Mouse (Mus musculus): ENCODE results near the gene Tlk1. TPM values are rescaled to one million over a fixed set of nuclear protein-coding genes. Genes with fewer than 3 reads are reported as not detected.
A peak's percentile ranks its signal among the peaks of the same experiment; 100 is the strongest.
"Not testable (repeated sequence)": the region's sequence is repeated elsewhere in the genome, so short reads cannot be mapped to it uniquely, and the experiment has no call there.

Gene Tlk1
- polyA plus RNA-seq, 1 experiment, result 47.1 TPM

GRCm38 (mm10) chr2:70835209-70835608 lies 9.7 kb upstream of the Tlk1 start:
- DNase-seq (ENCODE audit: extremely low spot score in 1 of 2, low spot score in 1 of 2), result no peak

- DNase-seq (ENCODE audit: extremely low spot score in 1 of 2, low spot score in 1 of 2), result no peak
Measured at GRCm38 (mm10) chr2:70833261-70833660, 7.7 kb upstream of the Tlk1 start.

DNA sequence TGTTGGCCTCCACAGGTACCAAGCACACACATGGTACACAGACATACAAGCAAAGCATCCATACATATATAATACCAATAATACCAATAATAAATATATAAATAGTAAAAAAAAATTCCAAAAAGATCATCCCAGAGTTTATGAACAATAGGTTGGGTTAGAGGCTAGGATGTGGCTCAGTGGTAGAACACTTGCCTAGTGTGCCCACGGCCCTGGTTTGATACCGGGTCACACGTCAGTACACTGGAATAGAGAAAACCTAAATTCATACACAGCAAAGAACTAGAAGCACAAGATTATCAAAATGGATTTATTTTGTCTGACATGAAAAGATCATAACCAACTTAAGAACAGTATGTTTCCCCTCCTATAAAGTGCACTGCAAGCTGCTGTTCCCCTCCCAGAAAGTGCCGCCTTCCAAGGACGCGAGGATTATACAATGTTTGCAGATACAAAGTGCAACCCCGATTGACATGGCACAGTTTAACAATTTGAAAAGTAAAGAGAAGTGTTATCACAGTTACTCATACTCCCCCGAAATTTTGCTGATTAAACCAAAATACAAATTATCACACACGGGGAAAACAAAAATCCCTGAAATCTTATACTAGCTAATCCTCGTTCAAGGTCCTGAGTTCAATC lies 6.3 kb upstream of the Tlk1 start:
- no peak for DNase-seq (ENCODE audit: extremely low spot score in 1 of 2, low spot score in 1 of 2)

DNA sequence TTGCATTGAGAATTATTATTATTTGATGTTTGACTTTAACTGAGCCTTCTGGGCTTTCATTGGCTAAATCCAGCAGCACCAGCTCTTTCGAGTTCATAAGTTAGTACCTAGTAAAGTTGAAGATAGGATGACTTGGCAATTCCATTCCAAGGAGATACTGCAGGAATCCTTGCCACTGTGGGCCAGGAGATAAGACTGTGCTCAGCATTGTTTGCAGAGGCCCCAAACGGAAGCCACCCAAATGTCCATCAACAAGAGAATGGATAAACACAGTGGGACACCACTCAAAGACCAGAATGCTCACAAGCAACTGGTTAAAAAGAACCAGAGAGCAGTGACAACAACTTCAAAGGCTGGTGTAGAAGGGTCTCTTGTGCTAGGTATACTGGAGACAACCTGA lies 5.2 kb upstream of the Tlk1 start:
- DNase-seq (ENCODE audit: extremely low spot score in 1 of 2, low spot score in 1 of 2), result no peak

DNA sequence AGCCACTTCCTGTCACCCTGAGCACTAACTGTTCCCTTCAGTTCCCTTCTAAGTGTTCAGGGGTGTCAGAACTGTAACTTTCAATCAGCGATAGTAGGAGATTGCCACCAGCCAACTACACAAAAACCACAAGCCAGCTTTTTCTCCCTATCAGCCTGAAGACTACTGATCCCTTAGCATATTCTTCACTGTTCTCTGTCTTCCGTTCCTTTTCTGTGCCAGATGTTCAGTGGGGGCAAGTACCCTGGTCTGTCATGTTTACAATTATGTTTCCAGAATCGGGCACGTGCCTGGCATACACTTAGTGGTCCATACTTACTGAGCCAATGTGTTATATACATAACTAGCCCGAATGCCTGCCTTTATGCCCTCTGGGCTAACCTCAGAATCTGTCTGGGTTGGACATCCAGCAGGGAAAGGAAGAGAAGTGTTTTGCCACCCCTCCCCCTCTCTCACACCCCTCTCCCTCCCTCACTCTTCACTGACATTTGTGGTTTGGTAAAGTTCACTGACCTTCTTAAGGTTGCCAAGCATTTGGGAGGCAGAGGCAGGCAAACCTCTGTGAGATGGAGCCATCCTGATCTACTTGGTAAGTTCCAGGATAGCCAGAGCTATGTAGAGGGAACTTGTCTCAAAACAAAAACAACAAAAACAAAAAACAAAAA lies 4.5 kb upstream of the Tlk1 start:
- DNase-seq (ENCODE audit: extremely low spot score in 1 of 2, low spot score in 1 of 2), result no peak

DNA sequence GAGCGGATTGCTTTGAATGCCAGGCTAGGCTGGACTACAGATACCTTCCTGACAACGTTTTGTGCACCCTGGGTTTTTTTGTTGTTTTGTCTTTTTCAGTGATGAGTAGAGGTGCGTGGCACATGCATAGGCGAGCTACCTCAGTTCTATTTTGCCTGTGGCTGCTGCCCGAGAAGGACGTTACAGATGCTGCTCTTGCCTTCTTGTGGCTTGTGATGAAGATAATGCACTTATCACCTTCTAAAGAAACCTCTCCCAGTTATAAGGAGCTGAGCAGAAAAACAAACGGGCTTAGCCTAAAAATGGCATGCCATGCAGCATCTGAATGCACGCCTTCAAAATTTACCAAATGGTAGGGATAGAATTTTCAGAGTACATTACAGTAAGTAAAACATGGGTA lies 2.3 kb upstream of the Tlk1 start:
- no peak for DNase-seq (ENCODE audit: extremely low spot score in 1 of 2, low spot score in 1 of 2)

- DNase-seq (ENCODE audit: extremely low spot score in 1 of 2, low spot score in 1 of 2), result no peak
Measured at GRCm38 (mm10) chr2:70826436-70827230, 1.1 kb upstream of the Tlk1 start.

GRCm38 (mm10) chr2:70824838-70825370 lies 624 bp downstream of the Tlk1 start:
- peak in 1 of 2 experiments; percentile 71 for DNase-seq (ENCODE audit: extremely low spot score in 1 of 2, low spot score in 1 of 2)

- DNase-seq (ENCODE audit: extremely low spot score in 1 of 2, low spot score in 1 of 2), result peak in 1 of 2 experiments; percentile 54
Measured at GRCm38 (mm10) chr2:70823926-70824800, 1.4 kb downstream of the Tlk1 start.

DNA sequence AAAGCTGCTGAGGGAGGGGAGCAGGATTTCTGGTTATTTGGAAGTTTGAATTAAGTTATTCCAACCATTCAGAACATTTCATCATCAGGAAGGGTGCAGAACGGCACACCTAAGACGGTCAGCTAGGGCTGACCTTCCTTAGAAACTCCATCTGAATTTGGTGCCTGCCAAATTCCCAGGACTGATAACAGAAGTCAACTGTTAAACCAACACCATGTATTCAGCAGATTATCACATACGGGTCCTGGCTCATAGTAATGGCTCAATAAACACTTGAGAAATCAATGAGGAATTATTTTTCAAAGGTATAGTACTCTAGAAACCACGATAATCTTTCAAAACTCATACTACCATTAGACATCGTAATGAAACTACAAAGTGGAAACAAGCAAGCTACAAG lies 2.1 kb downstream of the Tlk1 start:
- no peak for DNase-seq (ENCODE audit: extremely low spot score in 1 of 2, low spot score in 1 of 2)

DNA sequence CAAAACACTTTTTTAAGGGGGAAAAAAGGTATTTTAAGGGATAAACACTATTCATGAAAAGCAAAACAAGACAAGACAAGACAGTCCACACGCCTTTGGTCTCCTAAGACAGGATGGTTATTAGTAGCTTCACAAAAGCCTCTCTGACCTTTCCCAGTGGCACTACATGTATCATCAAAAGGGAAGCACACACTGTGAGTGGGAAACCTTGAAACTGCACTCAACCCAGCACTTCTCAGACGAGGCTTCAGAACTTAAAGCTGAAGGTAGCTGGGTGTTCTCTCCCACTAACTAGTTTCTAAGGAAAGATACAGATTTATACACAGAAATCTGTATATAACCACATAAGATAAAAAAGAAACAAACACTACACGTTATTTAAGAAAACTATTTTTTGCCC lies 8.6 kb downstream of the Tlk1 start:
- DNase-seq (ENCODE audit: extremely low spot score in 1 of 2, low spot score in 1 of 2), result no peak

DNA sequence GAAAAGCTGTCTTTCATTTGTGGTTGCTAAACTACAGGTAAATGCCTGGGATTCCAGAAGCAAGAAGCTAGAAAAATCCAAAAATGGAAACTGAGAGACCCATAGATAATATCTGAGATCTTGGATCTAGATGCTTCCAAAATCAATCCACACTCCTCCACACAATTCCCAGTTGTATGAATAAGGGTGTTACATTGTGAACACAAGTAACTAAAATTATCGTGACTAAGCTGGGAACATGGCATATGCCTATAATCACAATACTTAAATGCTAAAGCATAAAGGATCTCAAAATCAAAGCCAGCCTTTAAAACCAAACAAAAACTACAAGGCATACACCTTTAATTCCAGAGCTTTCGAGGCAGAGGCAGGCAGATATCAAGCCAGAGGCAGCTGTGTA lies 9.5 kb downstream of the Tlk1 start:
- peak in 1 of 2 experiments; percentile 37 for DNase-seq (ENCODE audit: extremely low spot score in 1 of 2, low spot score in 1 of 2)

GRCm38 (mm10) chr2:70813608-70814007 lies 11.9 kb downstream of the Tlk1 start:
- DNase-seq (ENCODE audit: extremely low spot score in 1 of 2, low spot score in 1 of 2), result no peak

- no peak for DNase-seq (ENCODE audit: extremely low spot score in 1 of 2, low spot score in 1 of 2)
Measured at GRCm38 (mm10) chr2:70811476-70811875, 14.1 kb downstream of the Tlk1 start.

DNA sequence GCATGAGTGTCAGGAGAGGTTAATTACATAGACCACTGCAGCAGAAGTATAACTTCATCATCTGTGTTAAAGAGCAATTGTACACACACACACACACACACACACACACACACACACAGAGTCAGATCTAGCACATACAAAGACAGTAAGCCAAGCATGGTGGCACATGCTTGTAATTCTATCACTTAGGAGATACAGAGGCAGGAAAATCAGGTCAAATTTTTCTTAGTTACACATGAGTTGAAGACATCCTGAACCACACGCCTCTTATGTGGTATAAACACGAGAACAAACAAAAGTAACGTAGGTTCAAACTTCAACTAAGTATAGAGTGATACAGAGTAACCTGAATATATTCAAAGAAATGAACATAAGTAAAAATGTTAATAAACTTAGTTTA lies 15.6 kb downstream of the Tlk1 start:
- DNase-seq (ENCODE audit: extremely low spot score in 1 of 2, low spot score in 1 of 2), result no peak

DNA sequence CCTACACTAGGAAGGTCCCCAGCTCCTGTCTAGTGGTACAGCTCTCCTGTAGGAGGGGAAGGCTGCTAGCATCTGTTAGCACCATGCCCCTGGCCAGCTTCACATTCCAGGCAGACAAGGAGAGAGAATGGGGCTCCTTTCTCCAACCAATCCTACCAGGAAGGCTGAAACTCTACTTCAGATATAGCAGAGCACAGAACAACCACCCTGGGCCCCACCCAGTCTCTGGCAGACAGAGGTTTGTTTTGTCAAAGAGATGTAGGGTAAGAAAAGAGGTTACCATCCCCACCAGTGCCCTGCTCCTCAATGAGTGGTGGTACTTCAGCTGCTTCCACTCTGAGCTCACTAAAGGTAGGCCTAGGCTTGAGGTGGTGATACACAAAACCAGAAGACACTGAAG lies 16.8 kb downstream of the Tlk1 start:
- DNase-seq (ENCODE audit: extremely low spot score in 1 of 2, low spot score in 1 of 2), result no peak

DNA sequence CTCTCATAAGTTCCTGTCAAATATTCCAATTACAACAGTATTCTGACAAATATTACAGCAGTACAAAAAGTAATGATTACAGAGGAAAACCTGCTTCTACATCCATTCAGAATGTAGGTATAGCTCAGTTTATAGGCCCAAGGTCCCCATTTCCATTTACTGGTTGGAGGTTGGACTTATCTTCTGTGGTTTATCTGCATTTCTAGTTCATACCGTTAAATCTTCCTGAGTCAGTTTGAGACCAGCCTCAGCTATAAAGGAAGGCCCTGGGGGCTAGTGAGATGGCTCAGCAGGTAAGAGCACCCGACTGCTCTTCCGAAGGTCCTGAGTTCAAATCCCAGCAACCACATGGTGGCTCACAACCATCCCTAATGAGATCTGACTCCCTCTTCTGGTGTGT lies 17.9 kb downstream of the Tlk1 start:
- DNase-seq (ENCODE audit: extremely low spot score in 1 of 2, low spot score in 1 of 2), result not testable (repeated sequence)

DNA sequence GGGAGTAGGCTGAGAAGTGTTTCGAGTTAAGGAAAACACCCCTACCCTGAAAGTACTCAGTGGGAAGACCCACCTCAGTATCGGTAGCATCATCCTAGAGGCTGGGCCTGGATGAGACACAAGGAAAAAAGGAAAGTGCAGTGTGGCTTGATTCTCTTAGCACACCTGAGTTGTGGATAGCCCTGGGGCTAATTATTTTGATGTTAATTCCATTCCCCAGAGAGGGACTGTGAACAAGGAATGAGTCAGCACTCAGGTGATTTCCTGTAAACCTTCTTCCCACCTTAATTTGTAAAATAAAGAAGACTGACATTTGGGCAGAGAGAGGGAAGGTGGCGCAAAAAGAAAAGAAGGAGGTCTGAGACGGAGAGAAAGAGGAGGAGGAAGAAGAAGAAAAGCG lies 19.5 kb downstream of the Tlk1 start:
- DNase-seq (ENCODE audit: extremely low spot score in 1 of 2, low spot score in 1 of 2), result no peak

DNA sequence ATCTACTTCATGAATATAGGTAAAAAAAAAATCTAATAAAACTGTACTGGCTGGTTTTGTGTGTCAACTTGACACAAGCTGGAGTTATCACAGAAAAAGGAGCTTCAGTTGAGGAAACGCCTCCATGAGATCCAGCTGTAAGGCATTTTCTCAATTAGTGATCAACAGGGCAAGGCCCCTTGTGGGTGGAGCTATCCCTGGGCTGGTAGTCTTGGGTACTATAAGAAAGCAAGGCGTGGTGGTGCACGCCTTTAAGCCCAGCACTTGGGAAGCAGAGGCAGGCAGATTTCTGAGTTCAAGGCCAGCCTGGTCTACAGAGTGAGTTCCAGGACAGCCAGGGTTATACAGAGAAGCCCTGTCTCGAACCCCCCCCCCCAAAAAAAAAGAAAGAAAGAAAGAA lies 21.8 kb downstream of the Tlk1 start:
- DNase-seq (ENCODE audit: extremely low spot score in 1 of 2, low spot score in 1 of 2), result not testable (repeated sequence)

DNA sequence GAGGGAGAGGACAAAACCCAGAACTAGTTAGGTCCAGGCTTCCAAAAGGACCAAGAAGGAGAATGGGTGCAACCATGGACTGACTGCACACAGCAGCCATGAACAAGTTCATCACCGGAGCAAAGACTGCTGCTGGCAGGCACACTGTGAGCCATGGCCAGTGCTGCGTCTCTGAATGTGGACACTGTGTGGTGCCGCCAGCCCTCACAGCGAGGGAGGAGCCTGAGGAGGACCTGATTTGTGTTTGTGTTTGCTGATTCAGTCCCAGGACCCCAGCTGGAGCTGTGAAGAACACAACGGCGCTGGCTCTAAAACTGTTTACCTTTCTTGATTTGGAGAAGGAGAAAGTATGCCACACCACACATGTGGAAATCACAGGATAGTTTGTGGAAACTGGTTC lies 22.9 kb downstream of the Tlk1 start:
- no peak for DNase-seq (ENCODE audit: extremely low spot score in 1 of 2, low spot score in 1 of 2)

DNA sequence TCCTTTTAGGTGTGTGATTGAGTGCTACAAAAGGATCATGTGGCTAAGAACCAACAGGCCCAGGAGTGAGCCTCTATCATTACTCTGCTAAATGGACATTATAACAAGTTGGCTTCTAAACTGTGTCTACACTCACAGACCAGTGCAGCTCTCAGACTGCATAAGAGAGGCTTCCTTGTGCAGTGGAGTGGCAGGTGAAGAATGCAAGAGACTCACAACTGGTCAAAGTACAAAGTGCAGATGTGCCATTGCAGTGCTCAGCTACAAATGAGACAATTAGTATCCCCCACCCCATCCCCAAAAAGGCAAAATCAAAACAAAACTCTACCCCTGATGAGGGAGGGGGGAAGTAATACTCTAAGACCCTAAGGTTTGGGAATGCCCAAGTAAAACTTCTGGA lies 24.0 kb downstream of the Tlk1 start:
- DNase-seq (ENCODE audit: extremely low spot score in 1 of 2, low spot score in 1 of 2), result no peak

Data from frontal cortex, adult 2 months (tissue).